Mouse (Mus musculus): Measurements from ENCODE around the gene Psma1.

Gene Psma1

DNA sequence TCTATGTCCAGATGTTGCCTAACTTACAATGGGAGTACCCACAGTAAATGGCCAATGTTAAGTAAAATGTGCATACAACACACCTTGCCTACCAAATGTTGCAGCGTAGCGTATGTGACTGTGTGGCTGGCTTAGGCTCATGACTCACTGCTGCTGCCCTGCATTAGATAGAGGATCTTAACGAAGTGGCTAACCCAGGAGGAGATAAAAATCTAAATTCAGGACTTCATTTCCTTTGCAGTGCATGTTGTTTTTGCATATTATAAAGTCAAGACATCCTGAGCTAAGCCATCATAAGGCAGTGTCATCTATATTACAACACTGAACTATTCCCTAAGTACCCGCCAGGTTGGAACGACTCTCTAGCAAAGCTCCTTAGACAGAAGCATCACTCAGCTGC is 7.5 kb downstream of the Psma1 start:
- DNase-seq, result no peak

GRCm38 (mm10) chr7:114253885-114254833 is 21.8 kb downstream of the Psma1 start, which contains the start of gene Copb1:
Gene Copb1, minus strand, starts transcription at chr7:114254711.
- DNase-seq, result peak; percentile 96

DNA sequence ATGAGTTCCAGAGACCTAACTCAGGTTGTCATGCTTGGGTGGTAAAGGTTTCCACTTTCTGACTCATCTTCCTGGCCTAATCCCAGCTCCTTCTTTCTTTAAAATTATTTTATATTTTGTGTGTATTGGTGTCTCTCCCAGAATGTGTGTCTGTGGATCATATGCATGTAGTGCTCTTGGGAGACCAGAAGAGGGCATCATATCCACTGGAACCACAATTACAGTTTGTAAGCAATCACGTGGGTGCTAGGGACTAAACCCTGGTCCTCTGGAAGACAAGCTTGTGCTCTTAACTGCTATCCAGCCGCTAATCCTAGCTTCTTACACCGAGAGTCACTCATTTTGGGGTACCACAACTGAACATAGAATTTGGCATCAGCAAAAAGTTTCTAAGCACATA is 24.2 kb downstream of the Psma1 start:
- DNase-seq, result no peak

- DNase-seq, result no peak
Measured at GRCm38 (mm10) chr7:114233980-114234379, 41.9 kb downstream of the Psma1 start.

DNA sequence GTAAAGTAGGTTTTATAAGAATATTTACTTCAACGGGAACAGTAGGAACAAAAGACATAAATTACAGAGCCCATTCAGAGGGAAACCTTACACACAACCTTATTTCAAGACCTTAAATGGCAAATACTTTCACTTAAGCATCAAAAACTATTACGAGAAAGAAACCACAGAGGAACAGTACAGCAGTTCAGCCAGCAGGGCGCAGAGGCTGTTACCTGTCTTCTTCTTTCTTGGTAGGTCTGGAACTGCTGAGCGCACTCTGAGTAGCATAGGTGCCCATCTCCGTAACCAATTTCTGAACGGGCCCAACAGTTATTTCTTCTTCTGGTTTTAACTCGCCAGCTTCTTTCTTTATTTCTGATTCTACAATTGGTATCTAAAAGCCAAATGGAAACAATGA is 42.9 kb downstream of the Psma1 start:
- no peak for DNase-seq

- no peak for DNase-seq
Measured at GRCm38 (mm10) chr7:114231857-114232256, 44.1 kb downstream of the Psma1 start.

DNA sequence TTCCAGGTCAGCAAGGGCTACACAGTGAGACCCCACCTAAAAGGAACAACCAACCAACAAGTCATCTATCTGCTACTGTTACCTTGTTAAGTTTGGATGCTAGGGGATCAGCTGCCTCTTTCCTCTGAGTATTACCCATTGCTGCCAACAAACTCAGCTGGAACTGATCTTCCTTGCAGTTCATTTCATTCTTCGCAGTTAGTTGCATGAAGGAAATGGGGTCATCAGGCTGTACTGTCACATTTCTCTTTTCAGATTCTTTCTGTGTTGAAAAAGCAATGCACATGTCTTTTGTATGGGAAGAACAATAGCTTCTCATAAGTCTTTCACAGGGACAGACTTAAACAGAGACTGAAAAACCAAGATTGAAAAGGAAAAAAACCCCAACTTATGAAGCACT is 49.4 kb downstream of the Psma1 start:
- DNase-seq, result no peak

- DNase-seq, result no peak
Measured at GRCm38 (mm10) chr7:114220433-114220832, 55.5 kb downstream of the Psma1 start.

DNA sequence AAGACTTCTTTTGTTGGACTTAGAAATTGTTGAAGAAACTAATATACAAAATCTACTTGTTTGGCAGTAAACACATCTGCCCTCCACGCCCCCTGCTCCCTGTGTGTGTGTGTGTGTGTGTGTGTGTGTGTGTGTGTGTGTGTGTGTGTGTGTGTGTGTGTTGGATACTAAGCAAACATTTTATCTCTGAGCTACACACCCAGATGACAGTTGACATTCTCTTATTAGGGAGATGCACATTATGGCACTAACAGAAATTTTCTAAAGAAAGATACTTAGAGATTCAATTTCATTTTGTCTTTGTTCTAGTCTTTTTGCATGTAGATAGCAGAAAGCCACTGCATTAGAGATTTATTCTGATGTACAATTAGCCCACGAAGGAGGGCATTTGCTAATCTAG is 59.0 kb downstream of the Psma1 start:
- DNase-seq, result no peak
